Mouse (Mus musculus) cerebellum, adult 2 months (tissue): ENCODE results near the gene Egfem1.

ENCODE experiments used
- CTCF ChIP-seq: fragments of 200-500 bp; IDR thresholded peaks from 2 replicates; pipeline ENCODE4 v1.5.1; 2011; ENCODE audit warnings: low read depth, mild to moderate bottlenecking, control low read depth, low read length, moderate library complexity, borderline replicate concordance; ENCODE audit not compliant: insufficient read depth
- POLR2A ChIP-seq: fragments of 200-500 bp; IDR thresholded peaks from 2 replicates; pipeline ENCODE4 v1.6.1; 2011; ENCODE audit warnings: low read length, control low read depth, borderline replicate concordance; ENCODE audit not compliant: insufficient read depth

DNA sequence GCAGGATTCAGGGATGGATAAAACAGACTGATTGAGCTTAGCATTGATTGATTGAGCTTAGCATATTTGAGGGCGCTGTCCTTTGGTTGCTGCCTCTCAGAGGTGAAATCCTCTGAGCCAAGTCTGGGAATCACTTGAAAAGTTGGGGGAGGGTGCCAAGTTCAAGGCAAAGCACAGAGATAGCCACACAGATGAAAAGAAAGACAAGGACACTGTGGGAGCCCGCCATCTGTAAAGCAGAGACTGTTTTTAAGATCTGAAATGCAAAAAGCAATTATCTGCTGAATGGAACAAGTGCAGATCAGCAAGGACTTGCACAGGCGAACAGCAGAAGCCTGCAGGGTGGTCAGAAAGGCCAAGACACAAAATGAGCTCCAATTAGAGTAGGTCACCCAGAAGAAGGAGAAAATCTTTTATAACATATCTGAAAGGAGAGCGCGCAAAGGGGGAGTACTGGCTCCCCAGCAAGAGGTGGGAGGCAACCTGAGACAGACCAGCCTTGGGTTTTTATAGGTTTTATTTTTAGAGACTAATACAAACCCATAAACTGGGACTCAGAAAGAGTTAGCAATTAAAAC is 367.1 kb downstream of the Egfem1 start:
- TF ChIP-seq POLR2A (no peak), CTCF (no peak)
